Mouse (Mus musculus) adrenal gland (tissue): Measurements from ENCODE around the gene Cks1b.

Experiments
- intact Hi-C: fragments of 180-260 bp; cut with DNase I; formaldehyde crosslinking; loops from one replicate; pipeline ENCODE4 v1.15.1; 2025

Gene Cks1b

DNA sequence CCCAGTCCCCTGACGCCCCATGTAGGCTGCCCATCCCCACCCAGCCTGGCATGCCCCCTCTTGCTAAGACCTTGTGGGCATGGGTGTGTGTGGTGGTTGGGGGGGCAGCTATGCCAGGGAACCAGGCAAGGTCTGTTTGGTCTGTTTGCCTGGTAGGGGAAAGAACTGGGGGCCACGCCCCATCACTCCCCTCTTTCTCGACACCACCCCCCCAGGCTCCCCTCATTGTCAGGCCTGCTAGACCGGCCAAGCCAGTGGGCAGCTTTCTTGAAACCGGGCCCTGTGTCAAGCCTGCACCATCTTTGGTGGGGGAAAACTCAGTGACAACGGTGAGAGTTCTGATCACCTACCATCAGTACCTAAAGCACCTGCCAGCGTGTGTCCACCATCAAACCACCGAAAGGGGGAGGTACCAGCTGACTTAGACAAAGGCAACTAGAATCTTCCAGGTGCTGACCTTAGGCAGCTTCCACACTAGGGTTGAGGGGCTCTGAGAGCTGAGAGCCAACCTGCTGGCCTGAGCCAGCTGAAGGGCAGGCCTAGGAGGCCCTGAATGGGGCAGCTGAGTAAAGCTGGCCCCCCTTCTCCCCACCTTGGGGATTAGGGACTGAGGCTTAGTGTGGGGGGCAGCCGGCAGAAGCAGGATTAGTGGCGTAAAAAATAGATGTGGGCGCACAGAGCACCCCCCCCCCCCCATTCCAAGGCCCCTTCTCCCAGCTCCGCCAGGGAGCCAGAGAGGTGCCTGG, 33.7 kb downstream of the Cks1b start:
- intact Hi-C loops: no loop called here

DNA sequence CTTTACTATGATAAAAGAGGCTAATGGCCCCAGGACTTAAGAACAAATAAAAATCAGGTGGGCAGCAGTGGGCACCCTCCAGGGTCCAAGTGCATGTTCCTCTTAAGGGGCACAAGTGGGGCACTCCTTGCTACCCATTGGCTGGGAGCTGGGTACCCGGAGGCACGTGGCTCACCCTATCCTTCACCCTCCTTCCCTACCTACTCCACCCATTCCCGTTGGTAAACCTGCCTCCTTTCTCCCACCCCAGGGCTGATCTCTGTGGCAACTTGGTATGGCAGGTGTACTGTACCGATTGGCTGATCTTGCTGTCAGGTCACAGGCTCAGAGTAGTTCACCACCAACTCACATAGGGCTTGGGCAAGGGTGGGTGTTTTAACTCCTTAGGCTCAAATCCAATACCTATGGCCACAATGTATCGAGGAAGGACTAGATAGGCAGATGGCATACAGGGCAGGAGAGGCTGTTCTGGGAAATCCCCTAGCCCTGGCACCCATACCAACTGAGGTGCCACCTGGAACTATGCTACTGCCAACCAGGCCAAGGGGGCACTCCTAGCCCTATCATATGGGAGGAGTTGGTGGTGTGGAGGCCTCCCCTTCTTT, 34.4 kb downstream of the Cks1b start:
- intact Hi-C loops: no loop called here

DNA sequence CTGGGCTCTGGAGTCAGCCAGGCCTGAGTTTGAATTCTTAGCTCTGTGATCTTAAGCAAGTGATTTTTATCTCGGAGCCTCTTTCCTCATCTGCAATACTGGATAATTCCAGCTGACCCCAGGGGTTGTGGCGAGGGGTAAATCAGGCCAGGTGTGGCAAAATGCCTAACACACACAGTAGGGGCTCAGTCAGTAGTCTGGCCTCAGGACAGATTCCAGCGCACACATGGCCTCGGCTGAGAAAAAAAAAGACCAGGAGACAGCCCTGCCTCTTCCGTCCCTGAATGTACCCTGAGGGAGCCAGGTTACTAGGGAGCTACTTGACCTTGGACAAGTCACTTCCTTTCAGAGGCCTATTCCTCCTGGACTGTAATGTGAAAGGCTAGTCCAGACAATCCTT, 35.2 kb downstream of the Cks1b start:
- intact Hi-C loops: no loop called here

DNA sequence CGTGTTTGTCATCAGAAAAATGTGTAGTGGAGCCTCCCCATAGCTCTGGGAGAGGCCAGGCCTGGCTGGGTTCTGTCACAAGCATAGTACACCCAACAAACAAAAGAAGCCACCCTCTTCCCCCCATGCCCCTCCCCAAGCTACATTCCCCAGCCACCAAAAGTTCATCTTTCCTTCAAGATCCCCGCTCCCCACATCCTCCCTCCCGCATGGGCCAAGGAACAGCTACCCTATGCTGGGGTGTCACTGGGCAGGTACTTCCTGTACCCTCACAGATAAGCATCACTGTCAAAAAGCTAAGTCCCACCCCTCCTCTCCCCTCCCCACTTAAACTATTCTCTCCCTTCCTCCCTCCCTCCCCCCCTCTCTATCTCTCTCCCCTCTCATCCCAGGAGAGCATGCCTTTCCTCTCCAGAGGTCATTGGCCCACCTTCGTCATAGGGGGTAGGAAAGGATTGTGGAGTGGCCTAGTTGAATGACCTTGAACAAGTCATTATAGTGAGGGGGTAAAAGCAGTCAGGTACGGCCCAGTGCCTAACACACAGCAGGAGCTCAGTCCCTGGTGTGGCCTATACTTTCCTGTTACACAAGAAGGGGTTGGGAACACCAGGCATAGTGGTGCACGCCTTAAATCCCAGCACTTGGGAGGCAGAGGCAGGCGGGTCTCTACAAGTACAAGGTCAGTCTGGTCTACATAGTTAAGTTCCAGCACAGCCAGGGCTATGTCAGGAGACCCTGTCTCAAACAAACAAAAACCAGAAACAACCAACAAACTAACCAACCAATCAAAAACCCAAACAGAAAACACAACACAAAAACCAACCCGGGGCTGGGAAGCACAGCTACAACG, 35.9 kb downstream of the Cks1b start:
- intact Hi-C loops: no loop called here

DNA sequence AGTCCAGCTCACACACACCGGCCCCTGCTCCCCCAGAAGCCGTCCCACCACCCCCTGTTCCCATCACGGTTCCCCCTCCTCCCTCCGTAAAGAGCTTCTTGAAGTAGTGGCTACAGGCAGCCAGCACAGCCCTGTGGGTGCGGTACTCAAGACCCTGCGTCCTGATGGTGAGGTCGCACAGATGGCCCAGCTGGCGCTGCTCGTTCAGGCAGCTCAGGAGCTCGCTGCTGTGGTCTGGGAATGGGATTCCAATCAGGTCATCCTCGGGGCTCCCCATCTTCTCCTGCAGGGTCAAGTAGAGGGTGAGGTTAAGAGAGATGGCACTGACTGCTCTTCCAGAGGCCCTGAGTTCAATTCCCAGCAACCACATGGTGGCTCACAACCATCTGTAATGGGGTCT, 37.0 kb downstream of the Cks1b start:
- intact Hi-C loops: no loop called here

DNA sequence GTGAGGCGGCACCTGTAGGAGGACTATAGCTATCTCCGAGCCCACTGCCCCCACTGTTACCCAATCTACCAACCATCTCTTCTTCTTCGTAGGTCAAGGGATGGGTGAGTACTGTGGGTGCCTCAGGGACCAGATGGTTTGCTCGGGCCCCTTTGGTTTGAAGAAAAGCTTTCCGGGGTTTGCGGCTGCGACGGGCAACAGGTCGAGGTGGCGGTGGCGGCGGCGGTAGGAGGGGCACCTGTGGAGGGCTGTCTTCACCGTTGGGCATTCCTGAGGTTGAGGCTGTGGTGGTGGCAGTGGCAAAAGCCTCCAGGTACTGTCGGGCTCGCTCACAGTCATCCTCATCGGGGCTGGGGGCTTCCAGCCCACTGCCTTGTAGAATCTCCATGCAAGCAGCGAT, 37.5 kb downstream of the Cks1b start:
- intact Hi-C loops: no loop called here

DNA sequence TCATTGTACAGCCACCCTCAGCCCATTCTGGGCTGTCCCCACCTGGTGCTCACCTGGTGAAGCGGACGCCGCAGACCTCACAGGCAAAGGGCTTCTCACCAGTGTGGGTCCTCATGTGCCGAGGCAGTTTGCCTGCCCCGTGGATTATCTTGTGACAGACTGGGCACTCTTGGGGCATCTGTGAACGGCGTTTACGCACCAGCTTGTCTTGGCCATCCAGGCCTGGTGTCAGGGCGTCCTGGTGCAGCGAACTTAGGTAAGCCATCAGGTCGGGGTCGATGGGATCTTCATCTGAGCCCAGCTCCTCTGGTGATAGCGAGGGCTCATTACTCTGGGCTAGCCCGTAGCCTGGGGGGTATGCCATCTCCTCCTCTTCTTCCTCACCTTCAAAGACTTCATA, 37.9 kb downstream of the Cks1b start:
- intact Hi-C loops: no loop called here

DNA sequence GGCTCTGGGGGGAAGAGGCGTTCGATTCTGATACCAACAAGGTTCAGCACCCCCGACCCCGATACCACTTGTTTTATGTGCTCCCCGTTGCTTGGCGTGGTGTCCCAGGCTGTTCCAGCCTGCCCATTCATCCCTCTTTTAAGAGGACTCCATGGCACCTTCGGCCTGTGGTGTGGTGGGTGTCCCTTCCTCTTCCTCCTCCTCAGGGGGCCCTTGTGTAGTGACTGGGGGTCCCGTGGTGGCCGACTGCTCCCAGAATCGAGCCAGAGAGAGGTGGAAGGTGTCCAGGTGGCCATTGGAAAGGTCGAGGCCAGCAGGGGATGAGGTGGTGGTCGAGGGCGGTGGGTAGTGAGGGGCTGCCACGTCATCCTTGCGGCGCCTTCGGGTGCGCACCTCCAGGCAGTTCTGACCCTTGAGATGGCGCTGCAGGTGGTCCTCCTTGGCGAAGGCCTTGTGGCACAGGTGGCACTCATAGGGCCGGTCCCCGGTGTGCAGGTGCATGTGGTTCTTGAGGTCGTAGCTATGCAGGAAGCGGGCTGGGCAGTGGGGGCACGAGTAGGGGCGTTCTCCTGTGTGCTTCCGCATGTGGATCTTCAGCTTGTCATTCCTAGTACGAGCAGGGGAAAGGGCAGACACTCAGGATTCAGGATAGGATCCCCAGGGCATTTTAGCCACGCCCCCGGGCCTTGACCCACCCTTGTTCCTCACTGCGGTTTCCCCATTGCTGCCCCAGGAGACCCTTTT, 38.6 kb downstream of the Cks1b start:
- intact Hi-C loops: no loop called here

DNA sequence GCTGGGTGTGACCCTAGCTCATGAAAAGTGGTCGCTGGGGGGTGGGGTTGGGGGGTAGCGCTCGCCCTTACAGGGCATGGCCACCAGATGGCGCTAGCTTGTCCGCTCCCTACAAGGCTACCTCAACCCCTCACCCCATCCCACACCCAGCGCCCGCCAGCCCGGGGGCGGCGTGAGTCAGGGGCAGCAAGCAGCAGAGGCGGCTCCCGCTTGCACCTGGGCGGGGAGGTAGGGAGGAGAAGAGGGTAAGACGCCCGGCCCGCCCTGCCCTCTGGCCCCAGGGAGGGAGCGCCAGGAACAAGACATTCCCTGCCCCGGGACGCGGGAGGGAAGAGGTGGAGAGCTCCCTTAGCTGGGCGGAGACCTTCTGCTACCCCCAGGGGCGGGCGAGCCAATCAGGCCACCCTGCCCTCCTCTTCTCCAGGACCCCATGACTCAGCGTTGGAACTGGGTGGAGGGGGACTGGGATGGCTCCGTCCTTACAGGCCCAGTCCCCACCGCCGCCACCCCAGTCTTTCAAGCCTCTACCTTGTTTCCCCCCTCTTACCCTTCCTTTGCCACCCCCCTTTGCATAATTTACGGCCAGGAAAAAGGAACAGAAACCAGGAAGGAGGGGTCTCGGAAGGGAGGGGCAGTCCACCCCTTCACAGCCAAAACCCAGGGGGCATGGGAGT, 39.7 kb downstream of the Cks1b start:
- intact Hi-C loops: no loop called here

DNA sequence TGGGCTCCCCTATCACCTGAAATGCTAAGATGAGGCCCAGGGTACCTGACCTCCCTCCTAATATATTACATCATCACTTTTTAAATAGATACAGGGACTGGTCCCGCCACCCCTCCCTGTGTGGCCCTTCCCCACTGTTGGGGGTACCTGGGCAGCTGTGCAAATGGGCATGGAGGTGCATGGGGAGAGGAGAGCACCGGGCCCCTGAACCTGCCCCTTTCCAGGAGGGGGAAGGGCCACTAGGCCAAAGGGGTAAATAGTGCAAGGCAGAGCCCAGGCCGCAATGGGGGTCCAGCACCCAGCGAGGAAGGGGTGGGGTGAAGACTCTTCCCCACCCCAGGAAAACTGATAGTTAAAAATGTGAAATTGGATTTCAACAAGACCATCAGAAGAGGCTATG, 40.4 kb downstream of the Cks1b start:
- intact Hi-C loops: no loop called here

DNA sequence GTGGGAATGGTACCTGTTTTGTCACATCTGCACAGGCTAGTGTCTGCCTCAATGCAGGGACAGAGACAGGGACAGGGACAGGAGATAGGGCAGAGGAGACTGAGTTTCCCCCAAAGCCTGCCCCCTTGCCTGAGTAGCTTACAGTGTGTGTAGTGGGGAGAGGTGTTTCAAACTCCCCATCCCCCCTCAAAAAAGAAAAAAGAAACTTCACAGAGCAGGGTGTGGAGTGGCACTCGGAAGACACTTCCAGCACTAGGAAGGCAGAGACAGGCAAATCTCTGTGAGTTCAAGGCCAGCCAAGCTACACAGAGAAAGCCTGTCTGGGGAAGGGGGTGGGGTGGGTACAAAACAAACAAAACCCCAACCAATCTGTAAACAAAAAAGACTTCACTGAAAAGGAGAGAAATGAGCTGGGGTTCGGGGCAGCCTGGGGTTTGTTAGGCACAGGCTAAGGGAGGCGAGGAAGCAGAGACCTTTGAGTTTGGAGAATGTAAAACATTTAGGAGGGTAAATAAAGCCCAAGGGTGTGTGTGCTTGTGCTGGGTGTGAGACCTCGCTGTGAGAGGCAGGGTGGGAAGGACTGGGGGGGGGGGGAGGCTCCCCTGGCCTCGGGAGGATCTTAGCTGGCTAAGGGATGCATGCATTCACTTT, 44.5 kb downstream of the Cks1b start:
- intact Hi-C loops: no loop called here

DNA sequence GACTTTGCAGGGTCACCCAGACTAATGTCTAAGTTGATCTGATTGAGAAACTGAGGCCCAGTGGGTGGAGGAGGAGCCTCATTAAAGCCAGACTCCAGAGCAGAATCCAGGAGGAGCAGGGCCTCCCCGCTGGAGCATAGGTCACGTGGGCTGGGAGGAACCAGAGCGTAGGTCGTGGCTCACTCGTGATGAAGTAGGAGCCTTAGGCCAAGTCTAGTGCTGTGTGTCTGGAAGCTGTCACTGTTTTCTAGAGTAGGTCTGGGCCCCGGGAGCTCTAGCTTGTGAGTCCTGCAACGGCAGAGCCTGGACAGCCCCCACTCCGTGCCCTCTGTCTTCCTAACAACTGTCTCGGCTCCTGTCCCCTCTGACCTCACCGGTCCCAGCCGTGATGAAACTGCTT, 50.8 kb downstream of the Cks1b start:
- intact Hi-C loops: no loop called here

DNA sequence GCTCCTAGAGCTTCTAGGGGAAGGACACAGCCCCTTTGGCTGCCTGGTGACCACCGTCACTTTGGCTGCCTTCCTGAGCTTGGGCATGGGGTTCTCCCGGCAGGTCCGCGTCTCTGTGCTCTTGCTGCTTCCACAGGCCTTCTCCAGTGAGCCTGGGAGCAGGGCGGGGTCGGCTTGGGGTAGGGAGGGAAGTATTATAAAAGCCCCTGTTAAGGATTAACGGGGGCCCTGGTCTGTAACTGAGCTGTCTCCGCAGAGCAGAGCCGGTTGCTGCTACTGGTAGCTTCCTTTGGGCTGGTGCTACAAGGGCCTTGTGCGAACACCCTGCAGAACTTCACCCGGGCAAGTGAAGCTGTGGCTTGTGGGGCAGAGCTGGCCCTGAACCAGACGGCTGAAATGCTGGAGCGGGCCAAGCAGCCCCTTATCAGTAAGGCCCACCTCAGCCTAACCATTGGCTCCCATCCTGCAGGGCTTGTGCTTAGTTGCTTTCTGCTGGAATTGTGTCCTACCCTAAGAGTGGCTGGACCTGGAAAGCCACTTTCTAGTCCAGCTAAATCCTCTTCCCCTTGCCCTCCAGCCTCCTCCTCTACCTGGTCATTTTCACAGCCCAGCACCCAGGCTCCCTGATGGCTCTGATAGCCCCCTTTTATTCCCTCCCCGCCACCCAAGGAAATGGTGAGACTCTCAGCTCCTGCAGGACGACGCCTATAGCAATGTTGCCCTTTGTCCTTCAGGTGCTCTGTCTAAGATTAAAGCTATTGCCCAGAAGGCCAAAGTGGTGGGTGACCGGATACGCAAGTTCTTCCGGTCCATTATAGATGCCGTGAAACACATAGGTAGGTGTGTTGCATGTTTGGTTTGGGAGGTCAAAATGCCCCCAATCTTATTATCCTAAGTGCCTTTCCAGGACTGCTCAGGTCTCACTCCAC, 52.4 kb downstream of the Cks1b start:
- intact Hi-C loops: no loop called here
